Mouse (Mus musculus): ENCODE measurements around the gene Hyal1. TPM values are rescaled to one million over a fixed set of nuclear protein-coding genes. Genes with fewer than 3 reads are reported as not detected.

Gene Hyal1
- polyA plus RNA-seq, 1 experiment from 2014 or later = 12.1 TPM

- WGBS = 79% methylated on average over 25 of the region's 25 CpGs
- H3K9me3 ChIP-seq (ENCODE audit: control insufficient read depth, low read depth, low read length) = no peaks in the 10 kb centered on the region
- no peak overlapping the region for H3K4me3 ChIP-seq (ENCODE audit: low read depth, low read length)
- H3K4me2 ChIP-seq (replicated peaks; ENCODE audit: low read depth, low read length) = 0 out of 2 replicates have a peak overlapping the region, but pooled peaks have one; percentile 5
- H3K27me3 ChIP-seq (ENCODE audit: control insufficient read depth, insufficient read depth, low read length) = no peaks in the 10 kb centered on the region
- ATAC-seq (ENCODE audit: insufficient number of reproducible peaks, insufficient read depth, low FRiP score, low read depth) = no peak; the same call in 1 of the 2 replicates
- H3K36me3 ChIP-seq (ENCODE audit: control insufficient read depth, insufficient read depth, low read length) = peaks cover 38% of the 10 kb centered on the region
- H3K9ac ChIP-seq (replicated peaks; ENCODE audit: low read depth, low read length) = no peak overlapping the region
- peaks cover 10% of the 10 kb centered on the region for H3K4me1 ChIP-seq (ENCODE audit: control insufficient read depth, insufficient read depth, low read length)
- 0 out of 2 replicates have a peak overlapping the region, but pooled peaks have one; percentile 27 for H3K27ac ChIP-seq (ENCODE audit: low read length)
Measured at GRCm38 (mm10) chr9:107590058-107590772, 13.5 kb downstream of the Hyal1 start.

- Histone ChIP-seq H3K9me3 (ENCODE audit: control insufficient read depth, low read depth, low read length) (no peaks in the 10 kb centered on the region), H3K36me3 (ENCODE audit: control insufficient read depth, insufficient read depth, low read length) (peaks cover 38% of the 10 kb centered on the region), H3K4me3 (ENCODE audit: low read depth, low read length) (no peak overlapping the region), H3K27ac (ENCODE audit: low read length) (no peak overlapping the region), H3K4me1 (ENCODE audit: control insufficient read depth, insufficient read depth, low read length) (peaks cover 10% of the 10 kb centered on the region), H3K27me3 (ENCODE audit: control insufficient read depth, insufficient read depth, low read length) (no peaks in the 10 kb centered on the region), H3K9ac (replicated peaks; ENCODE audit: low read depth, low read length) (no peak overlapping the region), H3K4me2 (replicated peaks; ENCODE audit: low read depth, low read length) (0 out of 2 replicates have a peak overlapping the region, but pooled peaks have one; percentile 5)
- WGBS = 89% methylated on average over 6 of the region's 6 CpGs
- no peak for ATAC-seq (ENCODE audit: insufficient number of reproducible peaks, insufficient read depth, low FRiP score, low read depth)
Measured at GRCm38 (mm10) chr9:107590773-107591060, 14.0 kb downstream of the Hyal1 start.

- no peak for ATAC-seq (ENCODE audit: insufficient number of reproducible peaks, insufficient read depth, low FRiP score, low read depth)
- H3K27me3 ChIP-seq (ENCODE audit: control insufficient read depth, insufficient read depth, low read length) = no peaks in the 10 kb centered on the region
- WGBS = 82% methylated on average over 11 of the region's 11 CpGs
- no peak overlapping the region for H3K4me2 ChIP-seq (replicated peaks; ENCODE audit: low read depth, low read length)
- peaks cover 7% of the 10 kb centered on the region for H3K4me1 ChIP-seq (ENCODE audit: control insufficient read depth, insufficient read depth, low read length)
- no peak overlapping the region for H3K4me3 ChIP-seq (ENCODE audit: low read depth, low read length)
- peaks cover 42% of the 10 kb centered on the region for H3K36me3 ChIP-seq (ENCODE audit: control insufficient read depth, insufficient read depth, low read length)
- H3K9me3 ChIP-seq (ENCODE audit: control insufficient read depth, low read depth, low read length) = no peaks in the 10 kb centered on the region
- H3K27ac ChIP-seq (ENCODE audit: low read length) = no peak overlapping the region
- no peak overlapping the region for H3K9ac ChIP-seq (replicated peaks; ENCODE audit: low read depth, low read length)
Measured at GRCm38 (mm10) chr9:107593101-107593976, 16.6 kb downstream of the Hyal1 start.

- Histone ChIP-seq H3K27me3 (ENCODE audit: control insufficient read depth, insufficient read depth, low read length) (no peaks in the 10 kb centered on the region), H3K4me3 (ENCODE audit: low read depth, low read length) (no peak overlapping the region), H3K9me3 (ENCODE audit: control insufficient read depth, low read depth, low read length) (no peaks in the 10 kb centered on the region), H3K27ac (ENCODE audit: low read length) (no peak overlapping the region), H3K9ac (replicated peaks; ENCODE audit: low read depth, low read length) (no peak overlapping the region), H3K4me1 (ENCODE audit: control insufficient read depth, insufficient read depth, low read length) (no peaks in the 10 kb centered on the region), H3K36me3 (ENCODE audit: control insufficient read depth, insufficient read depth, low read length) (peaks cover 42% of the 10 kb centered on the region), H3K4me2 (replicated peaks; ENCODE audit: low read depth, low read length) (no peak overlapping the region)
- 75% methylated on average over 8 of the region's 8 CpGs for WGBS
- ATAC-seq (ENCODE audit: insufficient number of reproducible peaks, insufficient read depth, low FRiP score, low read depth) = no peak
Measured at GRCm38 (mm10) chr9:107594281-107595062, 17.7 kb downstream of the Hyal1 start.

- Histone ChIP-seq H3K4me3 (ENCODE audit: low read depth, low read length) (no peak overlapping the region), H3K27me3 (ENCODE audit: control insufficient read depth, insufficient read depth, low read length) (no peaks in the 10 kb centered on the region), H3K27ac (ENCODE audit: low read length) (no peak overlapping the region), H3K9ac (replicated peaks; ENCODE audit: low read depth, low read length) (no peak overlapping the region), H3K4me1 (ENCODE audit: control insufficient read depth, insufficient read depth, low read length) (no peaks in the 10 kb centered on the region), H3K4me2 (replicated peaks; ENCODE audit: low read depth, low read length) (no peak overlapping the region), H3K36me3 (ENCODE audit: control insufficient read depth, insufficient read depth, low read length) (peaks cover 19% of the 10 kb centered on the region), H3K9me3 (ENCODE audit: control insufficient read depth, low read depth, low read length) (no peaks in the 10 kb centered on the region)
- no peak for ATAC-seq (ENCODE audit: insufficient number of reproducible peaks, insufficient read depth, low FRiP score, low read depth)
- 89% methylated on average over 11 of the region's 11 CpGs for whole genome bisulfite sequencing
Measured at GRCm38 (mm10) chr9:107596619-107597569, 20.2 kb downstream of the Hyal1 start.

GRCm38 (mm10) chr9:107598385-107598784 is 21.7 kb downstream of the Hyal1 start:
- Histone ChIP-seq H3K27me3 (ENCODE audit: control insufficient read depth, insufficient read depth, low read length) (no peaks in the 10 kb centered on the region), H3K4me2 (replicated peaks; ENCODE audit: low read depth, low read length) (no peak overlapping the region), H3K4me3 (ENCODE audit: low read depth, low read length) (no peak overlapping the region), H3K9me3 (ENCODE audit: control insufficient read depth, low read depth, low read length) (no peaks in the 10 kb centered on the region), H3K4me1 (ENCODE audit: control insufficient read depth, insufficient read depth, low read length) (no peaks in the 10 kb centered on the region), H3K27ac (ENCODE audit: low read length) (no peak overlapping the region), H3K36me3 (ENCODE audit: control insufficient read depth, insufficient read depth, low read length) (peaks cover 7% of the 10 kb centered on the region; the same call in 1 of the 2 replicates), H3K9ac (replicated peaks; ENCODE audit: low read depth, low read length) (no peak overlapping the region)
- no peak for ATAC-seq (ENCODE audit: insufficient number of reproducible peaks, insufficient read depth, low FRiP score, low read depth)
- WGBS = 69% methylated on average over 5 of the region's 5 CpGs

GRCm38 (mm10) chr9:107599433-107599832 is 22.7 kb downstream of the Hyal1 start:
- H3K9me3 ChIP-seq (ENCODE audit: control insufficient read depth, low read depth, low read length) = no peaks in the 10 kb centered on the region
- WGBS = 86% methylated on average over 9 of the region's 9 CpGs
- H3K27ac ChIP-seq (ENCODE audit: low read length) = no peak overlapping the region
- ATAC-seq (ENCODE audit: insufficient number of reproducible peaks, insufficient read depth, low FRiP score, low read depth) = no peak
- no peaks in the 10 kb centered on the region for H3K27me3 ChIP-seq (ENCODE audit: control insufficient read depth, insufficient read depth, low read length)
- H3K36me3 ChIP-seq (ENCODE audit: control insufficient read depth, insufficient read depth, low read length) = 0 out of 2 replicates have a peak, but pooled peaks cover 3% of the 10 kb centered on the region
- no peak overlapping the region for H3K9ac ChIP-seq (replicated peaks; ENCODE audit: low read depth, low read length)
- 0 out of 2 replicates have a peak, but pooled peaks cover 5% of the 10 kb centered on the region for H3K4me1 ChIP-seq (ENCODE audit: control insufficient read depth, insufficient read depth, low read length)
- H3K4me2 ChIP-seq (replicated peaks; ENCODE audit: low read depth, low read length) = no peak overlapping the region
- H3K4me3 ChIP-seq (ENCODE audit: low read depth, low read length) = no peak overlapping the region
